Mouse (Mus musculus) limb, embryonic 12.5 days (tissue): ENCODE measurements at regions not wholly inside any gene's neighbourhood (a gene's known extent, or its start where the extent isn't known, plus 50 kb on each side); places are given as distances from the start of the nearest gene placed in this dataset.

Experiments used
- ATAC-seq: fragments of 200-750 bp; cut with Nextera tagmentation; 2 replicates; pipeline ENCODE4 v1.8.0; 2017; ENCODE audit warnings: low read depth, moderate TSS enrichment; ENCODE audit not compliant: insufficient number of reproducible peaks, insufficient read depth, low FRiP score, low TSS enrichment
- H3K27ac ChIP-seq: fragments of 300-500 bp; sonication (generic); 2 replicates; pipeline ENCODE4 v1.5.1; 2016; ENCODE audit warnings: mild to moderate bottlenecking, moderate library complexity
- H3K27me3 ChIP-seq: fragments of 300-500 bp; sonication (generic); 2 replicates; pipeline ENCODE4 v1.6.1; 2016; ENCODE audit warnings: mild to moderate bottlenecking, moderate library complexity
- H3K36me3 ChIP-seq: fragments of 300-500 bp; sonication (generic); 2 replicates; pipeline ENCODE4 v1.6.1; 2016; ENCODE audit warnings: mild to moderate bottlenecking, moderate library complexity
- H3K4me1 ChIP-seq: fragments of 300-500 bp; sonication (generic); replicated peaks from 2 replicates; pipeline ENCODE4 v1.6.1; 2016
- H3K4me2 ChIP-seq: fragments of 300-500 bp; sonication (generic); 2 replicates; pipeline ENCODE4 v1.6.1; 2016; ENCODE audit warnings: mild to moderate bottlenecking, moderate library complexity
- H3K4me3 ChIP-seq: fragments of 300-500 bp; sonication (generic); replicated peaks from 2 replicates; pipeline ENCODE4 v1.5.1; 2016; ENCODE audit warnings: mild to moderate bottlenecking
- H3K9ac ChIP-seq: fragments of 300-500 bp; sonication (generic); replicated peaks from 2 replicates; pipeline ENCODE4 v1.6.1; 2016; ENCODE audit warnings: mild to moderate bottlenecking, moderate library complexity
- H3K9me3 ChIP-seq: fragments of 300-500 bp; sonication (generic); 2 replicates; pipeline ENCODE4 v1.6.1; 2016; ENCODE audit warnings: mild to moderate bottlenecking, moderate library complexity
- WGBS: fragments of 180-500 bp; shearing (Covaris S2); methylation state at CpG from one replicate; pipeline ENCODE4 v1.1.7; 2016; 5-methylcytosine and 5-hydroxymethylcytosine counted together

DNA sequence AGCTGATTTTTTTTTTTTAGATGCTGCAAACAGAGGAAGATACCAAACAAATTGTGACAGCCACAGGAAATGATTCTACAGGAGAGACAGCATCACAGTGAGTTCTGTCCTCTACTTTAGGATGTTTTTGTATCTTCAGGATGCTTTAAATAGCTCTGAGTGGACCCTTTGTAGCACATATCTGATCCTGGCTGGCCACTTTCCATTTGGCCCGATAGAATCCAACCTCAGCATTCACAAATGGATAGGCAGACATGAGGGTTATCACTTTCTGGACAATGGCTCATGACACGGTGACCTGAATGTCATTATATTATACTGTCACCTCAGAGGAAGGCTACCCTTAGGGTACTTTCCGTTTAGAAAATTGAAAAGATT is 379.3 kb downstream of the Gm10295 start:
- Histone ChIP-seq H3K4me1 (peaks cover 8% of the 10 kb centered on the region), H3K27ac (no peak overlapping the region), H3K36me3 (no peaks in the 10 kb centered on the region), H3K4me2 (no peak overlapping the region), H3K9ac (no peak overlapping the region), H3K9me3 (no peaks in the 10 kb centered on the region), H3K4me3 (no peak overlapping the region), H3K27me3 (no peaks in the 10 kb centered on the region; the same call in 1 of the 2 replicates)
- 43% methylated on average over 3 of the region's 3 CpGs for WGBS
- ATAC-seq = no peak

DNA sequence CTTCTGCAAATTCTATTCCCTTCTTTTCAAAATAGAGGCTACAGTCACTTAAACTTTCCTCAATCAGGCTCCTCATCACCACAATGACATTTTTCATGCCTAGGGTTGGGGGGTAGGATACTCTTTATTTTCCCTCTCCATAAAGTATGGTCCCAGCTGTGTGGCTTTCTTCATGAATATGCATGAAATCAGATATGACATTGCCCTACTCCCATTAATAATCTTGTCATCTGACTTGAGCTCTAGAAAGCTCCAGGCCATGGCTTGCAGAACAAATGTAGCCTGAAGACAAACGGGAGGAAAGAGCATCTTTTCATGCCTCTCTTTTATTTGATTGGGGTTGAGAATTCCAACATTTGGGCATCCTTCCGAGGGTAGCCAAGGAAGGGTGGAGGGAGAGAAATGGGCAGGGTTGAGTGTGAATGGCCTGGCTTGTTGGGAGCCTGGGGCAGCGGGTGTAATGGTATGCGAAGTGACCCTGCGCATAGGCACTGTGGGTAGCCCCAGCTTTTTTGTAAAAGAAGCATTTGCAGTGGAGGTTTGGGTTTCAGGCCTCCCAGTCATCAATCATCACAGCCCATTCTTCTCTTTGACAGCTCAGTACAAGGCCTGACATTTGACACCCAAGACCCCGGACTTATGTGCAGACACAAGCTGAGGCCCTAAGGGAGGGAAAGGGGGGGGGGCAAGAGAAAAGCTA is 379.8 kb downstream of the Gm10295 start:
- Histone ChIP-seq H3K9me3 (no peaks in the 10 kb centered on the region), H3K4me1 (peaks cover 8% of the 10 kb centered on the region), H3K27me3 (no peaks in the 10 kb centered on the region; the same call in 1 of the 2 replicates), H3K4me2 (no peak overlapping the region), H3K36me3 (no peaks in the 10 kb centered on the region), H3K9ac (no peak overlapping the region), H3K4me3 (no peak overlapping the region), H3K27ac (no peak overlapping the region)
- WGBS = 27% methylated on average over 6 of the region's 6 CpGs
- ATAC-seq = no peak

- Histone ChIP-seq H3K4me2 (no peak overlapping the region), H3K27me3 (no peaks in the 10 kb centered on the region; the same call in 1 of the 2 replicates), H3K36me3 (no peaks in the 10 kb centered on the region), H3K9ac (no peak overlapping the region), H3K4me1 (0 out of 2 replicates have a peak, but pooled peaks cover 8% of the 10 kb centered on the region), H3K4me3 (no peak overlapping the region), H3K27ac (no peak overlapping the region), H3K9me3 (no peaks in the 10 kb centered on the region)
- ATAC-seq = no peak
- WGBS = 72% methylated on average over 4 of the region's 4 CpGs
Measured at GRCm38 (mm10) chr7:70952318-70952959, 398.8 kb downstream of the Gm10295 start.

- 75% methylated on average over 5 of the region's 5 CpGs for WGBS
- no peaks in the 10 kb centered on the region for H3K27me3 ChIP-seq
- 0 out of 2 replicates have a peak, but pooled peaks cover 8% of the 10 kb centered on the region for H3K4me1 ChIP-seq
- H3K4me3 ChIP-seq = no peak overlapping the region
- H3K9ac ChIP-seq = no peak overlapping the region
- ATAC-seq = no peak
- no peaks in the 10 kb centered on the region for H3K9me3 ChIP-seq
- H3K4me2 ChIP-seq = no peak overlapping the region
- no peaks in the 10 kb centered on the region for H3K36me3 ChIP-seq
- no peak overlapping the region for H3K27ac ChIP-seq
Measured at GRCm38 (mm10) chr7:70948281-70948680, 403.0 kb downstream of the Gm10295 start.

DNA sequence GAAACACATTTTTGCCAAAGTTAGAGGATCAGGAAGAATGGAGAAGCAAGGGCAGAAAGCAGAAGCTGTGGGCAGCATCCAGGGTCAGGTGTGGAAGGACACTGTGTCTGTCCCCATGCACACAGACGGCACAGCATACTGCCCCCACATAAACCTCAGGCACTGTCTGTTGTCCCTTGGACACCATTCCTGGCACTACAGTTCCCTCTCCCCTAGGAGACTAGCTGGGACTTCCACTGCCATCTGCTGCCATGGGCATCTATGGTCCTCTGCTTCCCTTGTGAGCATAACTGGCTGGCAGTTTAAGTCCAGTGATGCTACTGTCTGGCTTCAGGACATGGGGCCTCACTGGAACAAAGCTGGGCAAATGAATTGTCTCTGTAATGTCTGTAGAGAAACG is 405.0 kb downstream of the Gm10295 start:
- H3K4me2 ChIP-seq = no peak overlapping the region
- no peak for ATAC-seq
- no peak overlapping the region for H3K9ac ChIP-seq
- H3K4me1 ChIP-seq = 0 out of 2 replicates have a peak, but pooled peaks cover 8% of the 10 kb centered on the region
- WGBS = 66% methylated on average over 2 of the region's 2 CpGs
- H3K27me3 ChIP-seq = no peaks in the 10 kb centered on the region
- no peaks in the 10 kb centered on the region for H3K9me3 ChIP-seq
- no peak overlapping the region for H3K27ac ChIP-seq
- no peak overlapping the region for H3K4me3 ChIP-seq
- no peaks in the 10 kb centered on the region for H3K36me3 ChIP-seq

GRCm38 (mm10) chr7:70930911-70931310 is 420.4 kb downstream of the Gm10295 start:
- no peaks in the 10 kb centered on the region for H3K36me3 ChIP-seq
- 17% methylated on average over 6 of the region's 6 CpGs for WGBS

GRCm38 (mm10) chr7:70929935-70930334 is 421.4 kb downstream of the Gm10295 start:
- Histone ChIP-seq H3K4me2 (no peak overlapping the region), H3K27ac (no peak overlapping the region)
- 63% methylated on average over 11 of the region's 11 CpGs for WGBS

More at GRCm38 (mm10) chr7:70930911-70931310, 420.4 kb downstream of the Gm10295 start:
- H3K4me3 ChIP-seq = no peak overlapping the region
- H3K27me3 ChIP-seq = no peaks in the 10 kb centered on the region
- H3K9ac ChIP-seq = no peak overlapping the region
- 0 out of 2 replicates have a peak, but pooled peaks cover 5% of the 10 kb centered on the region for H3K4me1 ChIP-seq
- no peak for ATAC-seq
- H3K9me3 ChIP-seq = peaks cover 7% of the 10 kb centered on the region; the same call in 1 of the 2 replicates
- H3K27ac ChIP-seq = no peak overlapping the region
- no peak overlapping the region for H3K4me2 ChIP-seq

GRCm38 (mm10) chr7:70928001-70928400 is 423.3 kb downstream of the Gm10295 start:
- H3K27ac ChIP-seq = no peak overlapping the region
- H3K4me3 ChIP-seq = no peak overlapping the region
- no peaks in the 10 kb centered on the region for H3K36me3 ChIP-seq
- H3K9me3 ChIP-seq = peaks cover 9% of the 10 kb centered on the region; the same call in 1 of the 2 replicates
- no peaks in the 10 kb centered on the region for H3K27me3 ChIP-seq
- 0 out of 2 replicates have a peak, but pooled peaks cover 5% of the 10 kb centered on the region for H3K4me1 ChIP-seq
- no peak overlapping the region for H3K4me2 ChIP-seq
- no peak overlapping the region for H3K9ac ChIP-seq
- no peak for ATAC-seq
- WGBS = 43% methylated on average over 3 of the region's 3 CpGs

More at GRCm38 (mm10) chr7:70929935-70930334, 421.4 kb downstream of the Gm10295 start:
- no peaks in the 10 kb centered on the region for H3K36me3 ChIP-seq
- no peak for ATAC-seq
- no peak overlapping the region for H3K4me3 ChIP-seq
- H3K9me3 ChIP-seq = peaks cover 9% of the 10 kb centered on the region; the same call in 1 of the 2 replicates
- H3K27me3 ChIP-seq = no peaks in the 10 kb centered on the region
- 0 out of 2 replicates have a peak, but pooled peaks cover 5% of the 10 kb centered on the region for H3K4me1 ChIP-seq
- no peak overlapping the region for H3K9ac ChIP-seq

DNA sequence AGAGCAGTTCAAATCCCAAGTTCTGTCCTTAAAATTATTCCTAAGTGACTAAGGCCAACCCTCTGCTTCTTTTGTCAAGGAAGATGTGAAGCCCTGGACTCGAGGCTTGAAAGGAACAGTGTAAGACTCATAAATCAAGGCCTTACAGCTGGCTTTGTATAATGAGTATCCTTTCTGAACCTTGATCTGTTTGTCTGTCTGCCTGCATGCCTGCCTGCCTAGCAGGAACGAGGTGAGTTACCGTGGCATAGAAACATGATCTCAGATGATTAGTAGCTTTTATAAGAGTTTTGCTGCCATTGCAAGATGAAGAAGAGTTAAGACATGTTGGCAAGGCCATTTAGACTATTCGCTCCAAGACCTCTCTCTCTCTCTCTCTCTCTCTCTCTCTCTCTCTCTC is 434.3 kb downstream of the Gm10295 start:
- H3K27me3 ChIP-seq = no peaks in the 10 kb centered on the region
- H3K9me3 ChIP-seq = no peaks in the 10 kb centered on the region
- no peak overlapping the region for H3K4me2 ChIP-seq
- WGBS = 39% methylated on average over 4 of the region's 4 CpGs
- no peak overlapping the region for H3K9ac ChIP-seq
- no peaks in the 10 kb centered on the region for H3K36me3 ChIP-seq
- no peaks in the 10 kb centered on the region for H3K4me1 ChIP-seq
- H3K27ac ChIP-seq = no peak overlapping the region
- H3K4me3 ChIP-seq = no peak overlapping the region
- no peak for ATAC-seq

GRCm38 (mm10) chr7:70908921-70909320 is 442.4 kb downstream of the Gm10295 start:
- no peak overlapping the region for H3K9ac ChIP-seq
- no peaks in the 10 kb centered on the region for H3K27me3 ChIP-seq
- no peak overlapping the region for H3K4me2 ChIP-seq
- H3K36me3 ChIP-seq = no peaks in the 10 kb centered on the region
- no peaks in the 10 kb centered on the region for H3K9me3 ChIP-seq
- no peak overlapping the region for H3K4me3 ChIP-seq
- ATAC-seq = no peak
- no peaks in the 10 kb centered on the region for H3K4me1 ChIP-seq
- H3K27ac ChIP-seq = no peak overlapping the region
- WGBS = 24% methylated on average over 3 of the region's 3 CpGs

GRCm38 (mm10) chr7:70891700-70892099 is 459.6 kb downstream of the Gm10295 start:
- WGBS = 90% methylated on average over 2 of the region's 2 CpGs
- Histone ChIP-seq H3K27ac (no peak overlapping the region), H3K4me2 (no peak overlapping the region), H3K4me3 (no peak overlapping the region), H3K9me3 (no peaks in the 10 kb centered on the region), H3K36me3 (no peaks in the 10 kb centered on the region), H3K27me3 (0 out of 2 replicates have a peak, but pooled peaks cover under 1% of the 10 kb centered on the region), H3K4me1 (no peaks in the 10 kb centered on the region), H3K9ac (no peak overlapping the region)
- no peak for ATAC-seq
